Mouse (Mus musculus): ENCODE results near the gene Gm20388. TPM values are rescaled to one million over a fixed set of nuclear protein-coding genes. Genes with fewer than 3 reads are reported as not detected.
"Not testable (repeated sequence)": the region's sequence is repeated elsewhere in the genome, so short reads cannot be mapped to it uniquely, and the experiment has no call there.

Gene Gm20388
- polyA plus RNA-seq, 1 experiment from 2014 or later = not detected

DNA sequence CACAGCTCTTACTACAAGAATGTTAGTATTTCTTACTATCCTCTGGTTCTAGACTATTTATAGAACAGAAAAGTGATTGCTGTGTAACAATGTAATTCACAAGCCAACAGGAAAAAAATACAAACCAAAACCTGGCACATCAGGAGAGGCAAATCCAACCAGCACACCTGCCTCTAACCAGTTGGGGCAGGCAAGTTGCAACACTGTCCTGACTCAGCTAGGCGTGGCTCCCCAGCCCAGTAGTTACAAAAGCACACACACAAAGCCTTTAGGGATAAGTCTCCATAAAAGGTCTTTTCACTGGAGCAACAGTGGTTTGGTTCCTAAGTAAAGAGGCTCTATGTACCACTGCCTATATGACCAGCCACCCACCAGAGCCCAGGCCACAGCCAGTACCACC is 3110.6 kb downstream of the Gm20388 start:
- Histone ChIP-seq H3K4me2 (no peak overlapping the region), H3K27me3 (no peaks in the 10 kb centered on the region), H3K9me3 (replicated peaks) (no peaks in the 10 kb centered on the region), H3K4me1 (replicated peaks) (peaks cover 56% of the 10 kb centered on the region), H3K4me3 (no peak overlapping the region), H3K36me3 (no peaks in the 10 kb centered on the region), H3K9ac (no peak overlapping the region), H3K27ac (peak overlapping the region; percentile 30)
- 69% methylated on average over 1 of the region's 1 CpGs for whole genome bisulfite sequencing
- no peak for ATAC-seq (replicated peaks; ENCODE audit: insufficient number of reproducible peaks, insufficient read depth, low FRiP score, low read depth)

GRCm38 (mm10) chr8:123022727-123023126 is 3112.1 kb downstream of the Gm20388 start:
- Histone ChIP-seq H3K27me3 (no peaks in the 10 kb centered on the region), H3K4me1 (replicated peaks) (peaks cover 48% of the 10 kb centered on the region), H3K4me3 (no peak overlapping the region), H3K36me3 (no peaks in the 10 kb centered on the region), H3K9ac (no peak overlapping the region), H3K4me2 (no peak overlapping the region), H3K9me3 (replicated peaks) (no peaks in the 10 kb centered on the region), H3K27ac (no peak overlapping the region)
- WGBS = 57% methylated on average over 3 of the region's 3 CpGs
- ATAC-seq (replicated peaks; ENCODE audit: insufficient number of reproducible peaks, insufficient read depth, low FRiP score, low read depth) = no peak

DNA sequence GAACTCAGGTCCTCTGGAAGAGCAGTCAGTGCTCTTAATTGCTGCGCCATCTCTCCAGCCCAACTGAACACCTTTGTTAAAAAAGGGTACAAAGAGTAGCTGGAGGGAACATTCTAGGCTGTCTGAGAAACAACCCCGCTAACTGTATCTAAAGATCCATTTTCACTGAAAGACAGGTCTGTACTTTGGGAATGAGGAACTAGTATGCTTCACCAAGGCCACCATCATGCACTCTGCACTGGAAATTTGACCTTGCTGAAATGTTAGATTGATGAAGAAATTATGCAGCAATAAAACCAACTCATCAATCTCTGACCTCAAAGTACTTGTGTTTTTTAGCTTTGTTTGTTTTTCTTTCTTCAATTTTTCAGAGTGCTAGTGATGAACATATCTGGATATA is 3113.6 kb downstream of the Gm20388 start:
- ATAC-seq (replicated peaks; ENCODE audit: insufficient number of reproducible peaks, insufficient read depth, low FRiP score, low read depth) = no peak
- Histone ChIP-seq H3K4me2 (no peak overlapping the region), H3K9me3 (replicated peaks) (no peaks in the 10 kb centered on the region), H3K4me3 (no peak overlapping the region), H3K27ac (no peak overlapping the region), H3K27me3 (no peaks in the 10 kb centered on the region), H3K4me1 (replicated peaks) (peaks cover 34% of the 10 kb centered on the region), H3K9ac (no peak overlapping the region), H3K36me3 (no peaks in the 10 kb centered on the region)
- WGBS = 91% methylated on average over 2 of the region's 2 CpGs

DNA sequence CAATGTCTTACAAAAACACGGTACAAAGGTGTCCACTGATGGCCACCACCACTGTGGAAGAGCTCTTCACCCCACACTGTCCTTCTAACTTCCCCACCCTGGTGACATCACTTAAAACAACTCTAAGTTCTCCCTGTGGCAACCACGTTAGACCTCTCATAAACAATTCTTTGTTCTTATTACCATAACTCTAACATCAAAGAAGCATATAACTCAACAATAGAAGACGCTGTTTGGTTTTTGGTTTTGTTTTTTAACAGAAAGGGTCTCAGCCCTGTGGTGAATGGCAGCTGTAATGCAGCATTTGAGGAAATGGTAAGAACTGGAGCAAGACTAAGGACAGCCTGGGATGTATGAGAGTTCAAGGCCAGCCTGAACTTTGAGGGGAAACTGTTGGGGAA is 3115.3 kb downstream of the Gm20388 start:
- no peak for ATAC-seq (replicated peaks; ENCODE audit: insufficient number of reproducible peaks, insufficient read depth, low FRiP score, low read depth)
- H3K36me3 ChIP-seq = no peaks in the 10 kb centered on the region
- H3K4me3 ChIP-seq = no peak overlapping the region
- peaks cover 27% of the 10 kb centered on the region for H3K4me1 ChIP-seq (replicated peaks)
- H3K27ac ChIP-seq = no peak overlapping the region
- H3K9ac ChIP-seq = no peak overlapping the region
- WGBS = 80% methylated on average over 3 of the region's 3 CpGs
- H3K27me3 ChIP-seq = no peaks in the 10 kb centered on the region
- H3K4me2 ChIP-seq = no peak overlapping the region
- no peaks in the 10 kb centered on the region for H3K9me3 ChIP-seq (replicated peaks)

DNA sequence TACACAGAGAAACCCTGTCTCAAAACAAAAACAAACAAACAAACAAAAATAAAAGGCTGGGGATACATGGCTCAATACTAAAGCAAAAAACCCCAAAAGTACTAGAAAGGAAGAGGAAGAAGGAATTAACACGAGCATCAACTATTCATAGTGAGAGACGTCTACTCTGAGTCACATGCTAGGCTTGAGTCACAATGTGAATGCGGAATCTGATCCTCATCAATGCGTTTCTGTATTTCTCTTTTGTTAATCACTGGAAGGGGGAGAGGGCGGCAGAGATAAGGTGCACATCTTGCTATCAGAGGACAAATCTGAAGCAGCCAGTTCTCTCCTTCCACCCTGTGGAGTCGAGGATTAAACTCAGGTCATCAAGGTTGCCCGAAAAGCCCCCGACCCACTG is 3117.1 kb downstream of the Gm20388 start:
- H3K27me3 ChIP-seq = no peaks in the 10 kb centered on the region
- no peak for ATAC-seq (replicated peaks; ENCODE audit: insufficient number of reproducible peaks, insufficient read depth, low FRiP score, low read depth)
- H3K9ac ChIP-seq = no peak overlapping the region
- no peaks in the 10 kb centered on the region for H3K36me3 ChIP-seq
- H3K9me3 ChIP-seq (replicated peaks) = no peaks in the 10 kb centered on the region
- WGBS = 88% methylated on average over 8 of the region's 8 CpGs
- H3K27ac ChIP-seq = no peak overlapping the region
- peaks cover 24% of the 10 kb centered on the region for H3K4me1 ChIP-seq (replicated peaks)
- no peak overlapping the region for H3K4me2 ChIP-seq
- H3K4me3 ChIP-seq = no peak overlapping the region

DNA sequence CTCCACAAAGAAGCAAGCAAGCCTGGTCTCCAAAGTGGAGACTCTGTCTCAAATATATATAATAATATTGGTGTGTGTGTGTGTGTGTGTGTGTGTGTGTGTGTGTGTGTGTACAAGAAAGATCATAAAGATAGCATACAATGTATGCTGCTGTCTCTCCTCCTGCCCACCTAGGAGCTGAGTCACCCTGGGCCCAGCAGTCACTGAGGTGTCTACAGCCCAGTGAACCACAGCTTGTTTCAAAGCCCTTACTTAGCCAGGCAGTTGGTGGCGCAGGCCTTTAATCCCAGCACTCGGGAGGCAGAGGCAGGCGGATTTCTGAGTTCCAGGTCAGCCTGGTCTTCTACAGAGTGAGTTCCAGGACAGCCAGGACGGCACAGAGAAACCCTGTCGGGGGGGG is 3119.4 kb downstream of the Gm20388 start:
- not testable (repeated sequence) for H3K27me3 ChIP-seq; H3K36me3 ChIP-seq; H3K4me2 ChIP-seq; H3K27ac ChIP-seq; H3K9ac ChIP-seq; ATAC-seq (replicated peaks; ENCODE audit: insufficient number of reproducible peaks, insufficient read depth, low FRiP score, low read depth); H3K9me3 ChIP-seq (replicated peaks); H3K4me3 ChIP-seq
- 60% methylated on average over 5 of the region's 5 CpGs for WGBS
- peaks cover 32% of the 10 kb centered on the region for H3K4me1 ChIP-seq (replicated peaks)

- H3K9me3 ChIP-seq (replicated peaks) = no peaks in the 10 kb centered on the region
- ATAC-seq (replicated peaks; ENCODE audit: insufficient number of reproducible peaks, insufficient read depth, low FRiP score, low read depth) = no peak
- H3K4me1 ChIP-seq (replicated peaks) = peaks cover 37% of the 10 kb centered on the region
- no peak overlapping the region for H3K4me2 ChIP-seq
- no peaks in the 10 kb centered on the region for H3K36me3 ChIP-seq
- no peak overlapping the region for H3K4me3 ChIP-seq
- H3K9ac ChIP-seq = no peak overlapping the region
- no peaks in the 10 kb centered on the region for H3K27me3 ChIP-seq
- 74% methylated on average over 7 of the region's 7 CpGs for WGBS
- no peak overlapping the region for H3K27ac ChIP-seq
Measured at GRCm38 (mm10) chr8:123031321-123031978, 3120.8 kb downstream of the Gm20388 start.

GRCm38 (mm10) chr8:123032730-123033129 is 3122.1 kb downstream of the Gm20388 start:
- Histone ChIP-seq H3K4me1 (replicated peaks) (peaks cover 49% of the 10 kb centered on the region), H3K27me3 (no peaks in the 10 kb centered on the region), H3K4me2 (no peak overlapping the region), H3K27ac (no peak overlapping the region), H3K9ac (no peak overlapping the region), H3K4me3 (no peak overlapping the region), H3K9me3 (replicated peaks) (no peaks in the 10 kb centered on the region), H3K36me3 (no peaks in the 10 kb centered on the region)
- no peak for ATAC-seq (replicated peaks; ENCODE audit: insufficient number of reproducible peaks, insufficient read depth, low FRiP score, low read depth)

DNA sequence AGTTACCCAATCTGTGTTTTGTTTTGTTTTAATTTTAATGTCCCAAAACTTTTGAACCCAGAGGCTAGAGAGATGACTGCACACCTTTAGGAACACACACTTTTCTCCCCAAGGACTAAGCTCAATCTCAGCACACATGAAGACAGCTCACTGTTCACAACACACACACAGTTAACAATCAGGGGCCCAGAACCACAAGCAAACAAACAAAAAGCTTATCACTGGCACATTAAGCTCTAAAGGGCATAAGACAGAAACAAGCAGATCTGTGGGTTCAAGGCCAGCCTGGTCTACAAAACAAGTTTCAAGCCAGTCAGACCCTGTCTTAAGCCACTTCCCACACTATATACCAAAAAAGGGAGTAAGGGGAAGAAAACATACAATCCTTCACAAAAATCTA is 3122.8 kb downstream of the Gm20388 start:
- Histone ChIP-seq H3K27me3 (no peaks in the 10 kb centered on the region), H3K4me3 (no peak overlapping the region), H3K9ac (no peak overlapping the region), H3K4me2 (no peak overlapping the region), H3K4me1 (replicated peaks) (peaks cover 54% of the 10 kb centered on the region), H3K9me3 (replicated peaks) (no peaks in the 10 kb centered on the region), H3K36me3 (no peaks in the 10 kb centered on the region), H3K27ac (peak overlapping the region; percentile 22; the same call in 1 of the 2 replicates)
- ATAC-seq (replicated peaks; ENCODE audit: insufficient number of reproducible peaks, insufficient read depth, low FRiP score, low read depth) = no peak

DNA sequence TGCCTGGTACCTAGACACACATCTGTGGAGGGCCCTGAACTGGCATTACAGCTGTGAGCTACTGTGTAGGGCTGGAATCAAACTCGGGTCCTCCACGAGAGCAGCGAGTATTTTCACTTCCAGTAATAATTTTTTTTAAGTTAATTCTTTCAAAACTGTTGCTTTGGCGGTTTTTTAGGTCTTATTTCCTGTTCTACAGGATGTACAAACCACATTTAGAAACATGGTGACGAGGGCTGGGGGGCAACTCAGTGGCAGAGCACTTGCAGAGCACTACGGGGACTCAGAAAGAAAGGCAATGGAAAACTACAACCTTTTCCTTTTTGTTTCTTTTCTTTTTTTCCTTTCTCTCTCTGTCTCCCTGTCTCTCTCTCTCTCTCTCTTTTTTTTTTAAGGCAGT is 3123.5 kb downstream of the Gm20388 start:
- peaks cover 57% of the 10 kb centered on the region for H3K4me1 ChIP-seq (replicated peaks)
- no peak overlapping the region for H3K4me3 ChIP-seq
- ATAC-seq (replicated peaks; ENCODE audit: insufficient number of reproducible peaks, insufficient read depth, low FRiP score, low read depth) = no peak
- H3K27ac ChIP-seq = peak overlapping the region; percentile 22
- H3K36me3 ChIP-seq = no peaks in the 10 kb centered on the region
- no peak overlapping the region; the same call in 1 of the 2 replicates for H3K4me2 ChIP-seq
- H3K9me3 ChIP-seq (replicated peaks) = no peaks in the 10 kb centered on the region
- no peak overlapping the region for H3K9ac ChIP-seq
- no peaks in the 10 kb centered on the region for H3K27me3 ChIP-seq
- WGBS = 67% methylated on average over 6 of the region's 6 CpGs

GRCm38 (mm10) chr8:123036956-123037355 is 3126.3 kb downstream of the Gm20388 start:
- no peaks in the 10 kb centered on the region for H3K9me3 ChIP-seq (replicated peaks)
- no peak overlapping the region for H3K4me2 ChIP-seq
- H3K27me3 ChIP-seq = no peaks in the 10 kb centered on the region
- no peak overlapping the region for H3K9ac ChIP-seq
- H3K36me3 ChIP-seq = no peaks in the 10 kb centered on the region
- peaks cover 64% of the 10 kb centered on the region for H3K4me1 ChIP-seq (replicated peaks)
- ATAC-seq (replicated peaks; ENCODE audit: insufficient number of reproducible peaks, insufficient read depth, low FRiP score, low read depth) = no peak
- WGBS = 34% methylated on average over 3 of the region's 3 CpGs
- H3K27ac ChIP-seq = 0 out of 2 replicates have a peak overlapping the region, but pooled peaks have one; percentile 22
- H3K4me3 ChIP-seq = no peak overlapping the region

DNA sequence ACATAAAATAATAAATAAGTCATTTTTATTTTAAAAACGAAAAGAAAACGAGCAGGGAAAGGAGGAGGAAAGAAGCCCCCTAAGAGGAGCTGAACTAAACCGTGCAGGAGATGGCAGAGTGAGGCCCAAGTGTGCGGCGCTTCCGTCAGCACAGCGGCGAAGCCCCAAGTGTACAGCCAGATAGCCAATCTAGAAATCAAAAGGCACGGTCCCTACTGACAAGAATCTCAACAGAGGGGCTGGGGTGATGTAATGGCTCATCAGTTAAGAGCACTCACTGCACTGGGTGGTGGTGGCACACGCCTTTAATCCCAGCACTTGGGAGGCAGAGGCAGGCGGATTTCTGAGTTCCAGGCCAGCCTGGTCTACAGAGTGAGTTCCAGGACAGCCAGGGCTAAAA is 3126.8 kb downstream of the Gm20388 start:
- H3K4me2 ChIP-seq = no peak overlapping the region
- no peak overlapping the region for H3K9ac ChIP-seq
- 70% methylated on average over 11 of the region's 11 CpGs for WGBS
- H3K4me3 ChIP-seq = no peak overlapping the region
- no peak for ATAC-seq (replicated peaks; ENCODE audit: insufficient number of reproducible peaks, insufficient read depth, low FRiP score, low read depth)
- H3K9me3 ChIP-seq (replicated peaks) = no peaks in the 10 kb centered on the region
- H3K27ac ChIP-seq = 0 out of 2 replicates have a peak overlapping the region, but pooled peaks have one; percentile 22
- H3K27me3 ChIP-seq = no peaks in the 10 kb centered on the region
- peaks cover 62% of the 10 kb centered on the region for H3K4me1 ChIP-seq (replicated peaks)
- no peaks in the 10 kb centered on the region for H3K36me3 ChIP-seq
